ENCODE assay signal across 10 mouse cellular contexts in the genomic region with DNA sequence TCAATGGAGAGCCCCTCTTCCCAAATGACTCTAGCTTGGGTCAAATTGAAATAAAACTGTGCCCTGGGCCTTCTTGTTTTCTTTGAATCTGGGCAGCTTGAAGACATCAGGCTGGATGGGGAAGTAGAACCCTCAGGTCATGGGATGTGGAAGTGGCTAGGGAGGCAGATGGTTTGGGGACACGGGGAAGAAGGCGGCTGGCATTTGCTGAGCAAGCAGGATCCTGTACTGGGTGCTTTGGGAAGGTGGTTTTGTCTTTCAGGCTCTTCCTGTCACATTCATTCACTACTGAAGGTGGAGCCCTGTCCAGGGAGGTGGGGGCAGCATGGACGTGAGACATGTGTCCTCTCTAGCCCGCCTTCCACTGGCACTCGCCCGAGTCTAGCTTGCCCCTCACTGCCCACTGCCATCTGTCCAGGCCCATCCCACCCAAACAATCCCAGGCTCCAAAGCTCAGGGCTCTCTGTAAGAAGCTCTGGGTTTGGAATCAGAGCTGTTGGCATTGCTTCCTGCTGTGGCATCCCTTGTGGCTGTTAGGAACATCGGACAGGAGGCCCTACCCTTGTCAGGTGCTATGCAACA. TPM values are rescaled to one million over a fixed set of nuclear protein-coding genes. Genes with fewer than 3 reads are reported as not detected.
DNase-seq lines count a peak whose midpoint lies in the region; ATAC-seq and TF ChIP-seq lines count a peak whose summit lies in the region.
"Had no signal": no experiment of that assay in that cellular context is flagged by ENCODE, and none has a peak within 500 bp of the region (broad histone marks: within the 10 kb centered on the region; RNA-seq: fewer than 3 reads in every experiment).

No protein-coding gene starts in this region.

- peaks cover 98% of the 10 kb centered on the region for H3K4me1 ChIP-seq in forebrain, embryonic 13.5 days

- no peak overlapping the region for H3K4me2 ChIP-seq in forebrain, embryonic 13.5 days

- WGBS in forebrain, embryonic 13.5 days: 72% methylated on average over 7 of the region's 7 CpGs

- no peaks in the 10 kb centered on the region for H3K9me3 ChIP-seq in forebrain, embryonic 13.5 days (replicated peaks)

- H3K36me3 ChIP-seq in forebrain, embryonic 13.5 days (ENCODE audit: poor library complexity, severe bottlenecking): 0 out of 2 replicates have a peak, but pooled peaks cover 6% of the 10 kb centered on the region

- DNase-seq in gastrocnemius, adult 2 months: peak; percentile 39
- no peak for DNase-seq in gastrocnemius, postnatal 4 days (ENCODE audit: low spot score in 2 of 2)
- DNase-seq in left cerebral cortex, postnatal 4 days: peak; percentile 79
- no peak for DNase-seq in left cerebral cortex, postnatal 25 days (ENCODE audit: low spot score in 2 of 2)
- no peak for DNase-seq in embryo, embryonic 10.5 days (ENCODE audit: low spot score)
- DNase-seq in right cerebral cortex, adult 2 months (ENCODE audit: low spot score in 2 of 2): no peak

- peak overlapping the region; percentile 92 for H3K27ac ChIP-seq in gastrocnemius, adult 2 months
- peak overlapping the region; percentile 46 for H3K27ac ChIP-seq in forebrain, embryonic 13.5 days
- H3K27ac ChIP-seq: layer of hippocampus, adult 2 months had no signal

- no peak overlapping the region for H3K4me3 ChIP-seq in gastrocnemius, adult 2 months
- H3K4me3 ChIP-seq in forebrain, embryonic 13.5 days: no peak overlapping the region
- H3K4me3 ChIP-seq: layer of hippocampus, adult 2 months had no signal

- 0 out of 2 replicates have a peak, but pooled peaks have one; percentile 9 for ATAC-seq in forebrain, embryonic 13.5 days
- peak; percentile 43 for ATAC-seq in megakaryocyte progenitor cell, adult 5-6 weeks (replicated peaks; ENCODE audit: poor library complexity)
- ATAC-seq: lung, postnatal 0 days had no signal

- H3K27me3 ChIP-seq in forebrain, embryonic 13.5 days: no peaks in the 10 kb centered on the region

- intact Hi-C loops in gastrocnemius, adult 2 months (cut with DNase I): no loop called here
- intact Hi-C loops in left cerebral cortex, postnatal 4 days (cut with DNase I): no loop called here
- intact Hi-C loops in left cerebral cortex, postnatal 25 days (cut with DNase I): no loop called here

- H3K9ac ChIP-seq in forebrain, embryonic 13.5 days: no peak overlapping the region

- no peak for TF ChIP-seq CTCF in gastrocnemius, adult 2 months (IDR thresholded peaks at IDR 0.05)

RNA-seq across cellular contexts. Expression of gene Zmiz1, which starts 11.3 kb away (rescaled TPM):
- total RNA-seq in gastrocnemius, adult 2 months (2021): 10 to 100 TPM; 27.4 to 34.5 TPM
- 10 to 100 TPM; 53.8 to 55.2 TPM for total RNA-seq in gastrocnemius, postnatal 4 days (2021)
- 100 to 1,000 TPM; 149 to 152 TPM for total RNA-seq in left cerebral cortex, postnatal 4 days (2021)
- 10 to 100 TPM; 85.1 to 95.2 TPM for total RNA-seq in left cerebral cortex, postnatal 25 days (2021)
- 57.2 and 61.3 TPM in 2 replicates for polyA plus RNA-seq in forebrain, embryonic 13.5 days (2015; fragmentation: Nextera tagmentation; extraction: Ambion mirVana)
- 70.0 and 79.1 TPM in 2 replicates for total RNA-seq in megakaryocyte progenitor cell, adult 5-6 weeks (2015)
- total RNA-seq in megakaryocyte progenitor cell, adult 5-6 weeks (2017): 8.2 and 9.3 TPM in 2 replicates

Comparison
In these comparisons a context has a peak if more than half of its experiments do, and no peak if none do; other contexts are left out.
1. DNase-seq: peak in gastrocnemius, adult 2 months (single experiment) and left cerebral cortex, postnatal 4 days (single experiment); none in gastrocnemius, postnatal 4 days (0 of 2), left cerebral cortex, postnatal 25 days (0 of 2), embryo, embryonic 10.5 days (single experiment) and right cerebral cortex, adult 2 months (0 of 2).